Mouse (Mus musculus) adrenal gland, adult 8-10 months (tissue): ENCODE measurements around the gene Pcgf1. TPM values are rescaled to one million over a fixed set of nuclear protein-coding genes. Genes with fewer than 3 reads are reported as not detected.

Experiments
- DNase-seq: peaks from one replicate; pipeline ENCODE4 v3.0.0; 2022
- total RNA-seq, 4 experiments: library from RNA; stranded (reverse); gene quantifications; 2 replicates each; pipeline ENCODE4 v1.2.4; 2022

Gene Pcgf1
- total RNA-seq = 10 to 100 TPM; 50.4 to 79.1 (median 66.0) TPM

DNA sequence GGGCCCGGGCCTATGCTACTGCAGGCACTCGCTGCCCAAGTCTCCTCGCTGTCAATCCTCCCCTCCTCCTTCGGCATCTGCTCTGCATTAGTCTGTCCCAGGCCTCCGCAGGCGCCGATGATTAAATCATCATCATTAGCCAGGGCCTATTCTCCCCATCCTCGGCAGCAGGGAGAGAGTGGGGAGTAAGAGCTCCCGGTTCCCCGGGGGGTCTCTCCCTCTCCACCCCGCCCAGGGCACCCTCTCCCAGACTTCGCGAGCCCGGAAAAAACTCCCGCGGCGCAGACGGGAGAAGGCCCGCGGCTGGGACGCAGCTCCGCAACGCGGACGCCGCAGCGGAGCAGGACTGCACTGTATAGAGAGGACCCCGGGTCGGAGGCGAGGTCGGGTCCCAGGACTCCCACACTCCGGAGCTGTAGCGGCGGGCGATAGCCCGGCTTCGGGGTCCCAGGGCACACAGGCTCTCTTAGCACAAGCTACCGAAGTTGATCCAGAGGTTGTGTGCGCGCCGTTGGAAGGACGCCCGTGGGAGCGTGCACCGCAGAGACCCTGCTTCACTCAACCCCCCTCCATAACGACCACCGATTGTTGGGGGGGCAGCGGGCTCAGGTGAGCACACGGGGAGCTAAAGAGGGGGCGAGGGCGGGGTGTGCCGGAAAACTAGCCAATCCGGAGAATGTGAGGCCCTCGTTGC, at the start of gene Pcgf1:
Pcgf1 (plus strand) TSS at position 240 of the 694 bp plus-strand sequence.
- DNase-seq = peak; percentile 50

DNA sequence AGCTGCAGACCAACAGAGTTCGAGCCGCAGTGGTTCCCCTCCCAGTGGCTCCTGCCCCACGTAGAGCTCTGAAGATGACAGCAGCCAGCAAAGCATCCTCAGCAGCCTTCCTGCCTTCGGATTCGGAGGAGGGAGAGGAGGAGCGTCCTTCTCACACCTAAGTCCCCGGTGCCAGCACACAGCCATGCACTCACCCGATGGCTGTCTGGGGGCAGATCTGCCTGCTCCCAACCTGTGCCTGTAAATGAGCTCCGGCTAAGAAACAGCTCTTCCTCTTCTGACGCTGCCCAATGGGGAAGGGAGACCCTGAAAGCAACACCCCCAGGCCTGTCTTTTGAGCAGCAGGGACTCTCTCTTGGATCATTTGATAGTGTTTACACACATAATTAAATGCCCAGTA, 47.9 kb upstream of the Pcgf1 start:
- DNase-seq = no peak

DNA sequence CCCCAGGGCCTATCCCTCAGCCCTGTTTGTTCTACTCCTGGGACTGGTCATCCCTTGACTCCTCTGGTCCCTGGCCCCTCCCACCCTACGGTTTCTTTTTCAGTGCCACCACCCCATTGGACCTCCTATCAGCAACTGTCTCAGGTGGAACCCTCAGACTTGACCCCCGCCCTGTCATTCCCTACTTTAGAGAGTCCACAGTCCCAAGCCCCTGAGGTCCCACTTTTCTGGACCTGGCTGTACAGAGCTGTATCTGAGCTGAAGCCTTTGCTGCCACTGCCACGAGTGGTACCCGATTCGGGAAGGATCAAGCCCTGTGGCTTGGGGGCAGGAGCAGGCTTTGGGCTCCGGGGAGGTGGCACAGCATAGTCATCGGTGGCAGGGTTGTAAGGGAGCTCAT, 46.6 kb upstream of the Pcgf1 start:
- DNase-seq = no peak

DNA sequence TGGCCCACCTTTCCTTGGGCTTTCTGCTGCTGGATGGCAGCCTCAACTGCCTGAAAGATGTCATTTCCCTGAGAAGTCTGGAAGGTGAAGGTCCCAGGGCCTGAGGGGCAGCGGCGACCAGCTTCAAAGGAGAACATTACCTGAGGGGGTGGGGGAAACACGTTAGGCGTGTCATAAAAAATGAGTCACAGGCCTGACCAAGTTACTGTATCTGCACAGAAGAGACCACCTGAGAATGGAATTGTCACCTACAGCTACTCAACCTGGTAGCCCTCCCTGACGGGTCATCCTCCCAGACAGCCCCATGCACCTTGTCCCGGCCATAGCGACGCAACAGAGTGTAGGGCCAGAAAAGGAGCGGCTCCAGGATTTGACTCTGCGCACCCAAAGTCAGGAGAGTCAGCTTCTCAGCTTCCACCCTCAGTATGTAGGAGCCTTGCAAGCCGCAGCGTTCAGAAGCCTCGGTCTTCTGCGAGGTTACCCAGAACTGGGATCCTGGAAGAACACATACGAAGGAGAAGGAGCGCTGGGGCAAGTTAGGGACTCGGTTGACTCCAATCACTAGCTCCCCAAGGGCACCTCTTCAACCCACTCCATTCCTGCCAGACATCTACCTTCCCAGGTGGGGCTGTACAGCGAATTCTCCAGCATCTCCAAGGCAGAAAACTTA, 45.6 kb upstream of the Pcgf1 start:
- DNase-seq = no peak

DNA sequence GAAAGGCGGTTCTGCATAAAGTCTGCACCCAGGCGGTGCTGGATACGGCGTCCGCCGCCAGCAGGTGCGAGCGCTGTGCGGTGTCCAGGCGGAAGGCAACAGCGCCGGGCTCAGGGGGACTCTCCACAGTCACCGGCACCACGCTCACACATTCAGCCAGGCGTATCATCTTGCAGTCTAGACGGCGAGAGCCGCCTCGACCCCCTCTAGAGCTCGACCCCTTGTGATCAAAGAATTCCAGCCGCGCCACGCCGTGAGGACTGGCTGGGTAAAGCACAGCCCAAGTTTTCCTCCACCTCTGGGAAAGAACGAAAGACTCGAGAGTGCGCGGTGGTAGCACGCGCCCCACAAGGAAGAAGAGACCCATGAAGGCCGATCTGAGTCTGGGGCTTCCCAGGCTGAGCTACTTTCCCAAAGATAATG, 44.9 kb upstream of the Pcgf1 start:
- no peak for DNase-seq

DNA sequence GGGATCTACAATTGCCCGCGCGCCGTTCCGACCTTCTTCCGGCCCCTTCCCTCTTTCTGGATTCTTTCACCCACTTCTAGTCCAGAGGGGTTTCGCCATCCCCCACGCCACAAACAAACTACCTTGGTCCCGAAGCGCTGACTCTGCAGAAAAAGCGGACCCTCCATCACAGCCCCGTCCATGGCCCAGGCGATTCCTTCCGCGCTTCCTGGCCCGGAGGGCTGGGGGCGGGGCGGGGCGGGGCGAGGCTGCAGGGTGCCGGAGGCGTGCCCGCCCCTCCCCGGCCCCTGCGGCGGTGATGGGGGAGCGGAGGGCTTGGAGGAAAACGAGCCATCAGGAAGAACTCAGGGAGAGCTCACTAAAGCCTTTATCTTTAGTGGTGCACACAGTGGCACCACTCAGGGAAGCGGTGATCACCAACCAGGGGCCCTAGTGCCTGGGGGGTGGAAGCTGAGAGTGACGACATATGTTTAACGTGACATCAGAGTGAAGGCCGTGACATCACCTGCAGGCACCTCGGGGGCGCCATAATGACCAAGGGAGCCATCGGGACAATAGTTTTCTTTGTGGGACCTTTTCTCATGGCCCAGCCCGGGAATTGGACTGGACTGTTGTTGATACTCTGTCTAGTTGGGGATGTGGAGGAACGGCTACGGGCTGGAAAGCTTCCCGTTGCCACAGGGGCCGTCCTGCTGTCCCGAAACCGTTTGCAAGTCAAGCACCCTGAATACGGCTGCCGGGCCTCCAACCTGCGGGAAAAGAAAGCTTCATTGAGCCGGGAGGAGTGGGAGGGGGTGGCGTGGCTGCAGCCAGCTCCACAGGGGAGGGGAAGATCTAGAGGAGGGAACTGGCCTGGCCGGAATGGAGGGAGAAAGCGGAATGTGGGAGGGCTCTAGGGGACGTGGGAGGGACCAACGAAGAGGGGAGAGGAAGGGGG, 44.2 kb upstream of the Pcgf1 start, which contains the start of the genes Dok1 and Loxl3:
Dok1 (minus strand) TSS at position 223 of the 937 bp plus-strand sequence.
Loxl3 (plus strand) TSS at position 925 of the 937 bp plus-strand sequence.
- DNase-seq = peak; percentile 63

DNA sequence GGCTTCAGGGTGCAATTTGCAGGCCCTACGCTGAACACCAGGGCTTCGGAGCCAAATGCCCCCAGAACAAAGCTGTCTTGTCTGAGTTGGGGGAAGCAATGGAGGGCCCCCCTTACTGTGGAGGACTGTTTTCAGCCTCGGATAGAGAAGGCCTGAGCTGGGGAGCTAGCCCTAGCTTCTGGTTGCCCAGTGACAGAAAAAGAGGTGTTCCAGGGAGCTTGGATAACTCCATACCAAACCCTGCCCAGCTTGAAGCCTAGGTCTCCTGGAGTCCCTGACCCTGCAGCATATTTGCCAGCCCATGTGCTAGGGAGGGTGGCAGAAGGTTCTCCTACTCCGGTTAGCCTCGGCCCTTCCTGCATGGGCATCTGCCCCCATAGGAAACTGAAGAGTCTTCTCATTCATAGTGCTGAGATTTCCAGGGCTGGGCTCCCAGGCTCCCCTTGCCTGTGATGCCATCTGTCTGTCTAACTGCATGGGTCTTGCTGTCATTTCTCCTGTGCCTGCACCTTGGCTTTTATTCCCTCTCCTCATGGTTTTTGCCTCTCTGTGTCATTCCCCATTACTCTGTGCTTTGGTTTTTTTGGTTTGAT, 43.1 kb upstream of the Pcgf1 start:
- no peak for DNase-seq

DNA sequence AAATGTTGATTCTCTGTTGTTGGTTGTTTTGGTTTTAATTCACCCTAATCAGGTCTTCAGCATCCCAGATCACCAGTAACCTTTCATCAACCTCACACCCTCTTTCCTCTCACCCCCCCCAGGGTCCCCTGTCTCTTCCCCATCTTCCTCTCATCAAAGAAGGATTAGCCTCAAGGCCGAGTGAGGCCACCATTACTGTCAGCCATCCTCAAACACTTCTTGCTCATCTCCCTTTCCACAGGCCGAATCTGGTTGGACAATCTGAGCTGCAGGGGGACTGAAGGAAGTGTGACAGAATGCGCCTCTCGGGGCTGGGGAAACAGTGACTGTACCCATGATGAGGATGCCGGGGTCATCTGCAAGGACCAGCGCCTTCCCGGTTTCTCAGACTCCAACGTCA, 40.5 kb upstream of the Pcgf1 start:
- no peak for DNase-seq

DNA sequence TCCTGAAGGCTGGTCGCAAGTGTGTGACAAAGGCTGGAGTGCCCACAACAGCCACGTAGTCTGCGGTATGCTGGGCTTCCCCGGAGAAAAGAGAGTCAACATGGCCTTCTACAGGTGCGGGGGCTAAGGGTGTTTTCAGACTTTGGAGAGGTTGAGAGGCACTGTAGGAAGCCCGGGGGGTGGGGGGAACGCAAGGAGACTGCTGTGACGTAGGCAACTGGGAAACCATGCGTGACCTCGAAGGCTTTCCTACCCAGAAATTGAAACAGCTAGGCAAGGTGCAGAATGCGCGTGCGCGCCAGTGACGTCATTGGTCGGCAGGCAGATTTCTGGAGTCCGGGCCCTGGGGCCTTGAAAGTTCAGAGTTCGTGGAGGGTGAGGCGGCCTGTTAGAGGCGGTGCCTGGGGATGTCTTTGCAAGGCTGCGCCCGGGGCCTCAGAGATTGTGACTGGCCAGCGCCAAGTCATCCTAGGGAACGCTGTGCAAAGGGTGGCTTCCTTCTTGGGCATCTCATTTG, 39.1 kb upstream of the Pcgf1 start:
- DNase-seq = peak; percentile 95

DNA sequence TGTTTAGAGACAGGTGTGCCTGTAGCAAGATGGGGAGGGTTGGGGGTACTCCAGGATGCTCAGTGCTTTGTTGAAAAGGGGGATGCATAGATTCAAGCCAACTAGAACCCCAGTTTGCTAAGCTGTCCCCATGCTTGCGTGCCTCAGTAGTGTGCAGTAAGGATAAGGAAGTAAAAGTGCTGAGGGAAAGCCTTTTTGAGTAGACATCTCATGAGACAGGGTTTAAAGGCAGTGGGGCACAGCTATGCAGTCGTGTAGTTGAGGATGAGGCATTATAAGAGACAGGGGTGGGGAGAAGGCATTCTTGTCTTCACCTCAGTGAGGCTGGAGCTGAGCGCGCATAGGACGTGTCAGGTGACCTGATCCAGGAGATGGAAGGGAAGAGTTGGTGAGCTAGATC, 37.1 kb upstream of the Pcgf1 start:
- no peak for DNase-seq

DNA sequence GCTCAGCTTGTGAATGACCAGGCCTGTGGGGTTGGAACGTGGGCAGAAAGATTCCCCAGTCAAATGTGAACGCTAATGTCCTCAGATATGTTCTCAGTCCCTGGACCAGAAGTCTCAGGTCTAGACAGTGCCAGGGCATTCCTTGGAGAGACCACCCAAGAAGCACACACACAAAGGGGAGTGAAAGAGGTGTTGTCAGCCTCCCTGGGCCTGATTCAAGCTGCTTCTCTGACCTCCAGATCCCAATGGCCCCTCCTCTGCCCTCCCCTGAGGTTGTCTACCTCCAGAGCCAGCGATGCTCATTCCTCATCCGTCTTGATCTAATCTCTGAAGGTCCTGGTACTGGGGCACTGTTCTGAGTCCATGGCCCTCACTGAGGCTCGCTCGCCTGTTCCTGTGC, 34.1 kb upstream of the Pcgf1 start:
- DNase-seq = no peak

DNA sequence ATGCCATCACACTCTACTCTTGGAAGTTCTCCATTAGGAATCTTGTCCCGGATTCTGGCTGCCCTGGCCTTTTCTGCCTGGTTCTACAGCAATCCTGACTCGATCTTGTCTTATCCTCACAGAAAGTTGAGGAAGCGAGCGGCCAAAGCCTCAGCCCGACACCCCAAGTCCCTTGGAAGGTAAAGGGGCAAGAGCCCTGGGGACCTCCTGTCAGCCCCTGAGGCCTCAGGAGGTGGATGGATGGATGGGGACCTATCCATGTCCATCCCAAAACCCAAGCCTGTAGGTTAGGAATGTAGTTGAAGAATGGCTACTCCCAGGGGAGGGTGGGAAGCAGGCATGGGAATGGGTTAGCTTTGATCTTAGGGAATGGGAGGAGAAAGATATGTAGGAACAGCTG, 33.7 kb upstream of the Pcgf1 start:
- DNase-seq = no peak

DNA sequence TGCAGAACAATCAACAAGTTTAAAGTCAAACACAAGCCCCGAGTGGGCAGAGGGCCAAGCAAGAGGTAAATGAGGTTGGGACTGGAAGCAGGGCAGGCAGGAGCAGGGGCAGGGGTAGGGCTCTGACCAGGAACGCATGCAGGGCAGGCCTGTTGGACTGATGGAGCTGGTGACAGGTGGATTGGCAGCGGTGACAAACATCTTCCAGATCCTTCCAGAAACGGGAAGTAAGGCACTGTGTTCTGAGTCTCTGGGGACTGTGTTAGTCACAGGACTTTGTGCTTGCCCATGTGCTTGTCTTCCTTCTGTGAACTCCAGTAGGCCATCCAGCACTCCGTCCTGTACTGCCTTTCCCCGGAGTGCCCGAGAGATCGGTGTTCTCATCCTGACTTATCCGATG, 32.9 kb upstream of the Pcgf1 start:
- no peak for DNase-seq

DNA sequence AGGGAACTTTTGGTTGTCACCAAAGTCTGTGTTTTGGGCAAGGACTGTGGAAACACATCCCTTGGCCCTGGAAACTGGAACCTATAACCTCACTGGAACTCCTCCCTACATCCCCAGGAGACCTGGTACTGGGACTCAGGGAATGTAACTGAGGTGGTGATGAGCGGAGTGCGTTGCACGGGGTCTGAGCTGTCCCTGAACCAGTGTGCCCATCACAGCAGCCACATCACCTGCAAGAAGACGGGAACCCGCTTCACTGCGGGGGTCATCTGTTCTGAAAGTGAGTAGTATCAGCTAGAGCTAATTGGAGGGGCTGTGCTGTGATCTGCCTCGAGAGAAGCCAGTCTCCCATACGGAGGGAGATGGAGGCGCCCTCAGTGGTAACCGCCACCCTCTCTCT, 28.3 kb upstream of the Pcgf1 start:
- no peak for DNase-seq

DNA sequence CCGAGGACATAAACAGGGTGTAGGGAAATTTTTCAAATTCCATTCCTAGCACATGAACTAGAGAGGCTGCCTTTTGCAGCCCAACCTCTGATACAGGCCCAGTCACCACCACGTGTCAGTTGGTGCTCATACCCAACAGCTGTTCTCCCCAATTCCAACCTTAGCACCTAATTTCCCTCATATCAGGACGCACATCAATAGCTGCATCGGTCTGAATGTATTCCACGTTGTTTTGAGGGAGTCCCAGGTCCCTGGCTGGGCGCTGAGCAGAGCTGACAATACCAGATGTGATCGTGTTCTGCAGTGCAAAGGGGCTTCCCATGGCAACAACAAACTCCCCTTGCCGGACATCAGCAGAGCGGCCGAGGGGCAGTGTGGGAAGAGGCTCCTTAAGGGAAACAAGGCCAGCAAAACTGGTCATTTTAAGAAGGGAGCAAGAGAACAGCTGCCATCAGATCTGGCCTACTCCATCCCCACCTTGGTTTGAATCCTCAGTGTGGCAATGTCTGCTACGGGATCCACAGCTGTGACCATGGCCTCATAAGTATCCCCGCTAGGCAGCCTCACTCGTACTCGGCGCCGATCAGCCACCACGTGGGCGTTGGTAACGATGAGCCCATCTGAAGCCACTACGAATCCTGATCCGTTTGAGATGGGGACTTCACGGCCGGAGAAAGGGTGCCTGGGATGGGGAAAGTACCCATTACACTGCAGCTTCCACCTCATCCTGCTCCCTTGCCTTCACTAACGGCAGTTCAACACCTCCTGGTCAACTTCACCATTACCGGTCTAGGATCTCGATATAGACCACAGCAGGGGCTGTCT, 24.3 kb upstream of the Pcgf1 start:
- no peak for DNase-seq

DNA sequence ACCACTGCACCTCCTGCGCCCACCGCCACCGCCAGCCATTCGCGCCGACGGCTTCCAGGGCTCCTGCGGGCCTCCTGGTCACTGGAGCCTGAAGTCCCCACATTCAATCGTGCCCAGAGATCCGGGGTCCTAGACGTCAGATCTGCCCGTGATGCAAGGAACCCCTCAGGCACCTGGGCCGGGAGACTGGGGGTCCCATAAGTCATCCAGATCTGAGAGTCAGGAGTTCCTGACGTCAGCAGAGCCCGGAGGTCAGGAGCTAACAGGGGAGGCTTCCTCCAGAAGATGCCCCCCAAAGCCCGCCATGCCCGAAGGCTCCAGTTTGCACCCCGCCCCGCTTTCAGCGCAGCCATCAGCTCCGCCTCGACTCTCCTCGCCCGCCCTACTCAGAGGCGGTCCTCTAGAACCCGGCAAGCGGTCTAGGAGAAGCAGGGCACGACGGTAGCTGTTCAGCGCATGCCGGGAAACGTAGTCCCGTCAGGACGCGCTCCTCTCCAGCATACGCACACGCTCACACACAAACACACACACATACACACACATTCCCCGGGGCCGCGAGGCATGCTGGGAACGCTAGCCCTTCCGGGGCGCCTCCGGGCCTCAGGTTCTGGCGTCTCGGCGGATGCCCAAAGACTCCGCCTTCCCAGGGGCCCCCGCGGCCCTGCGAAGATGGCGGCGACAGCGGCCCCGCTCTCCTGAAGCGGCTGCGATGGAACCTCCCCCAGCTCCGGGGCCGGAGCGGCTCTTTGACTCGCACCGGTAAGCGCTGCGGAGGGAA, 23.4 kb upstream of the Pcgf1 start, which contains the start of gene Aup1:
Aup1 (plus strand) TSS at position 448 of the 778 bp plus-strand sequence.
- DNase-seq = peak; percentile 97

DNA sequence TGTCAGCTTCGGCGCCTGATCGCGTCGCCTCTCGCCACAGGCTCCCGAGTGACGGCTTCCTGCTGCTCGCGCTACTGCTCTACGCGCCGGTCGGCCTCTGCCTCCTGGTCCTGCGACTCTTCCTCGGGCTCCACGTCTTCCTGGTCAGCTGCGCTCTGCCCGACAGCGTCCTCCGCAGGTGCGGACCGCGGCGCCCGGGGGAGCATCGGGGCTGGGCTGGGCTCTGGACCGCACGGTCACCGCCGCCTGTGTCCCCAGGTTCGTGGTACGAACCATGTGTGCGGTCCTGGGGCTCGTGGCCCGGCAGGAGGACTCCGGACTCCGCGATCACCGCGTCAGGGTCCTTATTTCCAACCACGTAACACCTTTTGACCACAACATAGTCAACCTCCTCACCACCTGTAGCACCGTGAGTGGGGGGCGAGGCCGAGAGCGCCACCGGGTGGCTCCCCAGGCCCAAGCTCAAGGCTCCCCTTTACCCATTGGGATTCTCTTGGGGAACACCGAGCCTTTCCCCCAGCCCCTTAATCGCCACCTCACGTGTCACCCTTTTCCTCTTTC, 22.7 kb upstream of the Pcgf1 start, which contains the start of gene Htra2:
Htra2 (minus strand) TSS at position 403 of the 561 bp plus-strand sequence.
- no peak for DNase-seq

DNA sequence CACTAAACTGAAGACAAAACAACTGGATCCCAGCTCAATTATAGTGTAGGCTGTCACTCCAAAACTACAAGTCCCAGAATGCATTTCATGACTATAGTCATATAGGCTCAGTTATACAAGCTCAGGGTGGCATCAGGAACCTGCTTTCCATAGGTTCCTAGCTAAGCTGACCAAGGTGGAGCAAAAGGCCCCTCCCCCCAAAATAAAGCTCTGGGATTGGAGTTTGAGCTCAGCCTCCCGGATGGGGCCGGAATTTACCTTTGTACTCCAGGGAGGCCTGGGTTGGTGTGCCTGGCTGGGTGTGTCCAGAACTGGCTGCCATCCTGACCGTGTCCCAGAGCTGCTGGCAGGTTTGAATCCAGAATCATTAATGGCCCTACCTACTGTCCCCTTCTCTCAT, 19.9 kb upstream of the Pcgf1 start, which contains the start of gene Dqx1:
Dqx1 (plus strand) TSS at position 55 of the 400 bp plus-strand sequence.
- DNase-seq = no peak

DNA sequence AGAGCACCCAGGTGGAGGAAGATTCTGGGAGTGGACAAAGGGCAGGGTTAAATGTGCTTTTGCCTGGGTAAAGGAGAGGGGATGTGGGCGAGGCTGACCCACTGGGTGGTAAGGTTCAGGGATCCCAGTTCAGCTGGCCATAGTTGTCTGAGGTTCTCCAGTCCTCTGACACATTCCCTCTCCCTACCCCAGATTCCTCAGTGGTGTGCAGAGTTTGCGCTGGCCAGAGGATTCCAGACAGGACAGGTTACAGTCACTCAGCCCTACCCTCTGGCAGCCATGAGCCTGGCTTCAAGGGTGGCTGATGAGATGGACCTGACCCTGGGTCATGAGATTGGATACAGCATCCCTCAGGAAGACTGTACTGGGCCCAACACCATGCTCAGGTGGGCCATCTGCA, 18.9 kb upstream of the Pcgf1 start:
- DNase-seq = no peak

DNA sequence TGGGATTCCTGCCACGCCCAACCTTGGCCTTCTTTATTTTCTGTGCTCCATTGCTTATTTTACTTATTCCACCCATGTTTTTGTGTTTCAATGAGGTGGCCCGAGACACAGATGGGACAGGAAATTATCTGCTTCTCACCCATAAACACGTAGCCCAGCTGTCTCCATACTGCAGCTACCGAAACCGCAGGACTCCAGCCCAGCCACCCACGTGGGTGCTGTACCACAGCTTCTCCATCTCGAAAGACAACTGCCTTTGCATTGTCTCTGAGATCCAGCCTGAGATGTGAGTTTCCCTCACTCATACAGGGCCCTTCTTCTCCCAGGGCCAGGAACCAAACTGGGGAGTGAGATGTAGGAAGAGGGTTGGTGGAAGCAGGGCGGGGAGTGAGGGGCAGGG, 11.7 kb upstream of the Pcgf1 start:
- DNase-seq = no peak
